Mouse (Mus musculus) common myeloid progenitor, adult 5-6 weeks (primary cell): ENCODE data around the gene Nppc. TPM values are rescaled to one million over a fixed set of nuclear protein-coding genes. Genes with fewer than 3 reads are reported as not detected.

ENCODE experiments used
- total RNA-seq: library from RNA; stranded (forward); fragments of 200-1000, 187-1606 nt; gene quantifications from 2 replicates; pipeline ENCODE4 v1.2.3, GENCODE M21; 2017

Nppc gene
- total RNA-seq, 1 experiment from 2014 or later = not detected

Other genes with a start within 250 kb of the Nppc start
- not detected in 2 replicates for gene Nmur1, start 244.3 kb downstream of the Nppc start, total RNA-seq
- not detected in 2 replicates for gene Tex44, start 244.2 kb downstream of the Nppc start, total RNA-seq
- 6,083 and 6,415 TPM in 2 replicates for gene Ptma, start 143.8 kb downstream of the Nppc start, total RNA-seq
- gene Pde6d, start 87.9 kb downstream of the Nppc start, total RNA-seq = 7.5 and 8.5 TPM in 2 replicates
- gene Cops7b, start 87.7 kb downstream of the Nppc start, total RNA-seq = 23.3 and 25.8 TPM in 2 replicates
- 25.3 and 32.7 TPM in 2 replicates for gene Dis3l2, start 33.2 kb upstream of the Nppc start, total RNA-seq